Mouse (Mus musculus) small intestine, adult 2 months (tissue): Measurements from ENCODE around the gene Hivep1. TPM values are rescaled to one million over a fixed set of nuclear protein-coding genes. Genes with fewer than 3 reads are reported as not detected.
A peak's percentile ranks its signal among the peaks of the same experiment; 100 is the strongest.

Experiments
- H3K27ac ChIP-seq: fragments of 200-500 bp; 2 replicates; pipeline ENCODE4 v1.5.1; 2012; ENCODE audit warnings: low read depth, low read length, control low read depth, inconsistent platforms; ENCODE audit not compliant: insufficient read depth
- H3K27me3 ChIP-seq: fragments of 200-500 bp; 2 replicates; pipeline ENCODE4 v1.6.1; 2012; ENCODE audit warnings: mild to moderate bottlenecking, moderate library complexity, low read length, inconsistent platforms; ENCODE audit not compliant: control insufficient read depth, insufficient read depth
- H3K36me3 ChIP-seq: fragments of 200-500 bp; 2 replicates; pipeline ENCODE4 v1.6.1; 2012; ENCODE audit warnings: mild to moderate bottlenecking, low read length, control low read depth, inconsistent platforms; ENCODE audit not compliant: control insufficient read depth, insufficient read depth
- H3K4me1 ChIP-seq: fragments of 200-500 bp; 2 replicates; pipeline ENCODE4 v1.6.1; 2012; ENCODE audit warnings: low read length, inconsistent platforms, mixed read lengths; ENCODE audit not compliant: control insufficient read depth, insufficient read depth, insufficient read length
- H3K4me3 ChIP-seq: fragments of 200-500 bp; 2 replicates; pipeline ENCODE4 v1.5.1; 2012; ENCODE audit warnings: low read depth, mild to moderate bottlenecking, control low read depth, inconsistent platforms, low read length, moderate library complexity
- CTCF ChIP-seq: fragments of 200-500 bp; IDR thresholded peaks from 2 replicates; pipeline ENCODE4 v1.5.1; 2012; ENCODE audit warnings: low read depth, mild to moderate bottlenecking, control low read depth, inconsistent platforms, low read length, moderate library complexity, mixed read lengths; ENCODE audit not compliant: insufficient replicate concordance, insufficient read length; ENCODE audit errors: extremely low read depth
- POLR2A ChIP-seq: fragments of 200-500 bp; IDR thresholded peaks from 2 replicates; pipeline ENCODE4 v1.6.1; 2012; ENCODE audit warnings: low read depth, mild to moderate bottlenecking, control low read depth, inconsistent platforms, low read length, moderate library complexity
- WGBS: fragments of 180-500 bp; shearing (Covaris S2); methylation state at CpG from one replicate; pipeline ENCODE4 v1.1.7; 2018; 5-methylcytosine and 5-hydroxymethylcytosine counted together
- polyA plus RNA-seq: library from polyadenylated mRNA; depleted of rRNA; stranded (reverse); fragments of >200 nt; gene quantifications from 2 replicates; pipeline ENCODE4 v1.2.3, GENCODE M21; 2012

Hivep1 gene
- polyA plus RNA-seq, 1 experiment, result 27.9 TPM

DNA sequence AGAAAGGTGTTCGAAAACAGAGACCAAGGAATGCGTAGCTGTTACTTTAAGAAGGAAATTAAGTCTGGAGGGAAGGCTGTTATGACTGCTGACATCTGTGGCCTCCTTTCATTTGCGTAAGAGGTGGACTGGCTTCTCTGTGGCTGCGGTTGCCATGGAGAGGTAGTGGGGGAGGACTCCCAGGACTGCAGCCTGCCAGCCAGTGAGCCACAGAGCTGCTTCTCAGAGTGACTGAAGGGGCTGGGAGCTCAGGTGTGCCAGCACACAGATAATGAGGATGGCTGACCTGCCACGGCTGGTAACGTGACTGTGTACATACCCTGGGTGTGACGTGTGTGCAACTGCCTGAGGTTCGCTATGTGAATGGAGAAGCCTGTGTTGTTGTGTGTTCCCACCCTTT is 51.2 kb downstream of the Hivep1 start:
- Histone ChIP-seq H3K27me3 (no peaks in the 10 kb centered on the region), H3K4me3 (peak overlapping the region; percentile 53), H3K4me1 (peaks cover 10% of the 10 kb centered on the region), H3K36me3 (peaks cover under 1% of the 10 kb centered on the region; the same call in 1 of the 2 replicates), H3K27ac (peak overlapping the region; percentile 52; the same call in 1 of the 2 replicates)
- 10% methylated on average over 8 of the region's 8 CpGs for WGBS
- TF ChIP-seq CTCF (no peak), POLR2A (no peak)

DNA sequence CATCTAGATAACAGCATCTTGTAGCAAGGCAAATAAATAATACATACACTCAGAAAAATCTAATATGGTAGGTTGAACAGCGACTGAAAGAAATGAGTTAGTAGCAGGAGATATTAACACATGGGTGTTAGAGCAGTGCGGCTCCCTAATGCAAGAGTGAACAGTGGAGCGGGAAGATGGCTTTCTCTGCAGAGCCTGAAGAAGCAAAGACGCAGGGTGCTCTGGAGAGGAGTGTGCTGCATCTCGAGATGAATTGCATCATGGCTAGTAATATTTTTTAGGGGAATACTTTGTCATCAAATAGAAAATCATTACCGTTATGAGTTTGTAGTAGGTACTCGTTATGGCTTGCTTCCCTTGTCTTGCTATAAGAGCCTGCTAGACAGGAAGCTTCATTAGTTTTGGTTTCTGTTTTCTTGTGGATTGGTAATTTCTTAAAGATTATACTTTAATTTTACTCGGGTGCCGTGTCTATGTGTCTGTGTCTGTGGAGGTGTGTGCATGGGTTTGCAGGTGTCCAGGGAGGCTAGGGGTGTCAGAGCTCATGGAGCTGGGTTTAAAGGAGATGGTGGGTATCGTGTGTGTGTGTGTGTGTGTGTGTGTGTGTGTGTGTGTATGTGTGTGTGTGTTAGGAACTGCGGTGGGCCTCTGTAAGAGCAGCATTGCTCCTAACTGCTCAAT is 51.8 kb downstream of the Hivep1 start:
- Histone ChIP-seq H3K36me3 (no peaks in the 10 kb centered on the region), H3K27ac (peak overlapping the region; percentile 37), H3K4me3 (peak overlapping the region; percentile 56), H3K27me3 (no peaks in the 10 kb centered on the region), H3K4me1 (peaks cover 10% of the 10 kb centered on the region)
- 57% methylated on average over 11 of the region's 11 CpGs for WGBS
- TF ChIP-seq POLR2A (no peak), CTCF (no peak)

DNA sequence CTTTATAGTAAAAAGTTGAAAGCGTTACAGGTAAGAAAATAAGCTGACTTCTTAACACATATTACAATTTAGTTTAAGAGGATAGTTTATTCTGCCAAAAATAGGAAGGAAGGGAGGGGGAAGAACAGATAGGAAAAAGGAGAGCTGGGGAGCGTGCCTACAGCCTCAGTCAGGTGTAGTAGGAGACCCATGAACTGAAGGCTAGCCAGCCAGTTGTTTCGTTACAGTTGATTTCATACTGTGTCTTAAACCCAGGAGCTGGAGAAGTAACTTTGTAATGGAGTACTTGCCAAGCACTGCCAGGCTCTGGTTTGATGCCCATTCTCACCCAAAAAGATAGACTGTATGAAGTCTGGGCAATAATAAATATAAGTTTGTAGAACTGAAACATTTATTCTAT is 52.5 kb downstream of the Hivep1 start:
- H3K4me3 ChIP-seq, result no peak overlapping the region
- 92% methylated on average over 3 of the region's 3 CpGs for WGBS
- H3K36me3 ChIP-seq, result no peaks in the 10 kb centered on the region
- H3K4me1 ChIP-seq, result peaks cover 10% of the 10 kb centered on the region
- H3K27me3 ChIP-seq, result no peaks in the 10 kb centered on the region
- TF ChIP-seq POLR2A, result no peak
- no peak overlapping the region for H3K27ac ChIP-seq

- TF ChIP-seq CTCF (no peak), POLR2A (no peak)
- H3K36me3 ChIP-seq, result no peaks in the 10 kb centered on the region
- H3K27ac ChIP-seq, result no peak overlapping the region
- no peak overlapping the region for H3K4me3 ChIP-seq
- WGBS, result 59% methylated on average over 11 of the region's 11 CpGs
- H3K27me3 ChIP-seq, result no peaks in the 10 kb centered on the region
- H3K4me1 ChIP-seq, result no peaks in the 10 kb centered on the region
Observed at GRCm38 (mm10) chr13:42108483-42109215, 56.8 kb downstream of the Hivep1 start.

- 82% methylated on average over 3 of the region's 3 CpGs for WGBS
- TF ChIP-seq CTCF, result no peak
- no peak for TF ChIP-seq POLR2A
- Histone ChIP-seq H3K36me3 (no peaks in the 10 kb centered on the region), H3K27ac (no peak overlapping the region), H3K4me3 (no peak overlapping the region), H3K4me1 (no peaks in the 10 kb centered on the region), H3K27me3 (no peaks in the 10 kb centered on the region)
Observed at GRCm38 (mm10) chr13:42110416-42110815, 58.6 kb downstream of the Hivep1 start.

DNA sequence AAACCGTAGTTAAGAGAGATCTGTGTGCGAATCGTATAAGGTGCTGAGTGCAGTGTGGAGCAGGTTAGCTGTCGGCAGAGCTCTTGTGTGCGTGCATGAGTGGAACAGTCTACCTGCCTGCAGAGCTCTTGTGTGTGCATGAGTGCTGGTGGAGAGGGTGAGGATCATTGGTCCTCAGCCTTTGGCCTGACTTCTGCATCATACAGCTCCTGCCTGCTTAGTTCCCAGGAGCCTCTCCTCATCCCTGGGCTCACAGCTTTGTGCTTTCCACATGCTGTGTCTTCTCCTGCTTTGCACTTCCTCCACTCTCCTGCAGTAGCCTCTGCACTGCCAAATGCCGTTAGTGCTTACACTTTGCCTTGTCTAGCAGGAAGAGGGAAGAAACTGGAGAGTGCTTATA is 60.2 kb downstream of the Hivep1 start:
- 85% methylated on average over 6 of the region's 6 CpGs for WGBS
- TF ChIP-seq CTCF (no peak), POLR2A (no peak)
- no peak overlapping the region for H3K4me3 ChIP-seq

DNA sequence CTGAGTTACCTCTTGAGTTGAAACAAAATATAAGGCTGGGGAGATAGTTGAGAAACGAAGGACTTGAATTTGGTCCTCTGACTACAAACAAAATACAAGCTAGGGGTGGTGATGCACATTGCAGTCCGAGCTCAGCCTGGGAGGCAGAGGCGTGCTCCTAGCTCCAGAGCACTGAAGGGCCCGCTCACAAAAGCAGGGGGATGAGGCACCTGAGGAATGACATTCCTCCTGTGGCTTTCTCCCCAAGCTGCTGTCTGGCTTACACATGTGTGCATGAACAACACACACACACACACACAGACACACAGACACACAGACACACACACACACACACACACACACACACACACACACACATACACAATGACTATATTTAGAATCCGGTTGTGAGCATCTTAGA is 60.9 kb downstream of the Hivep1 start:
- 77% methylated on average over 5 of the region's 5 CpGs for WGBS
- TF ChIP-seq POLR2A, result no peak
- no peaks in the 10 kb centered on the region for H3K27me3 ChIP-seq
- H3K4me1 ChIP-seq, result no peaks in the 10 kb centered on the region; the same call in 1 of the 2 replicates
- H3K27ac ChIP-seq, result no peak overlapping the region
- H3K4me3 ChIP-seq, result no peak overlapping the region
- no peaks in the 10 kb centered on the region for H3K36me3 ChIP-seq

More for the DNA sequence above, 60.2 kb downstream of the Hivep1 start:
- Histone ChIP-seq H3K27ac (no peak overlapping the region), H3K4me1 (no peaks in the 10 kb centered on the region; the same call in 1 of the 2 replicates), H3K36me3 (no peaks in the 10 kb centered on the region), H3K27me3 (no peaks in the 10 kb centered on the region)
